Mouse (Mus musculus) kidney, embryonic 16.5 days (tissue): Measurements from ENCODE around the gene Ddit4. TPM values are rescaled to one million over a fixed set of nuclear protein-coding genes. Genes with fewer than 3 reads are reported as not detected.
"Not testable (repeated sequence)": the region's sequence is repeated elsewhere in the genome, so short reads cannot be mapped to it uniquely, and the experiment has no call there.

Experiments used
- ATAC-seq: fragments of 200-750 bp; cut with Nextera tagmentation; 2 replicates; pipeline ENCODE4 v1.8.0; 2017; ENCODE audit warnings: moderate TSS enrichment; ENCODE audit not compliant: low FRiP score, low TSS enrichment
- H3K27ac ChIP-seq: fragments of 300-500 bp; sonication (generic); 2 replicates; pipeline ENCODE4 v1.5.1; 2014; ENCODE audit warnings: low read length
- H3K27me3 ChIP-seq: fragments of 300-500 bp; sonication (generic); 2 replicates; pipeline ENCODE4 v1.6.1; 2014; ENCODE audit warnings: low read length, control low read depth, mixed read lengths; ENCODE audit not compliant: insufficient read depth
- H3K36me3 ChIP-seq: fragments of 300-500 bp; sonication (generic); 2 replicates; pipeline ENCODE4 v1.6.1; 2014; ENCODE audit warnings: low read length, control low read depth, mixed read lengths; ENCODE audit not compliant: insufficient read depth
- H3K4me1 ChIP-seq: fragments of 300-500 bp; sonication (generic); 2 replicates; pipeline ENCODE4 v1.6.1; 2014; ENCODE audit warnings: low read length, control low read depth, mixed read lengths; ENCODE audit not compliant: insufficient read depth
- H3K4me2 ChIP-seq: fragments of 300-500 bp; sonication (generic); replicated peaks from 2 replicates; pipeline ENCODE4 v1.6.1; 2014; ENCODE audit warnings: low read depth, low read length
- H3K4me3 ChIP-seq: fragments of 300-500 bp; sonication (generic); 2 replicates; pipeline ENCODE4 v1.5.1; 2014; ENCODE audit warnings: mild to moderate bottlenecking, low read length
- H3K9ac ChIP-seq: fragments of 300-500 bp; sonication (generic); replicated peaks from 2 replicates; pipeline ENCODE4 v1.6.1; 2014; ENCODE audit warnings: low read length
- H3K9me3 ChIP-seq: fragments of 300-500 bp; sonication (generic); 2 replicates; pipeline ENCODE4 v1.6.1; 2016; ENCODE audit warnings: low read length, control low read depth
- WGBS: fragments of 180-500 bp; shearing (Covaris S2); extraction: QIAGEN DNeasy Blood & Tissue Kit; methylation state at CpG from one replicate; pipeline ENCODE4 v1.1.7; 2014; 5-methylcytosine and 5-hydroxymethylcytosine counted together
- polyA plus RNA-seq: library from polyadenylated mRNA; unstranded; fragments of >200 nt; fragmentation: Nextera tagmentation; extraction: Ambion mirVana; gene quantifications from 2 replicates; pipeline ENCODE4 v1.2.1, GENCODE M21; 2015

Ddit4 gene
- polyA plus RNA-seq, result 30.6 and 31.9 TPM in 2 replicates

- ATAC-seq, result peak; percentile 97
These were observed at the start of gene Ddit4 for GRCm38 (mm10) chr10:59951211-59952151. Ddit4 (minus strand) TSS chr10:59951834.

DNA sequence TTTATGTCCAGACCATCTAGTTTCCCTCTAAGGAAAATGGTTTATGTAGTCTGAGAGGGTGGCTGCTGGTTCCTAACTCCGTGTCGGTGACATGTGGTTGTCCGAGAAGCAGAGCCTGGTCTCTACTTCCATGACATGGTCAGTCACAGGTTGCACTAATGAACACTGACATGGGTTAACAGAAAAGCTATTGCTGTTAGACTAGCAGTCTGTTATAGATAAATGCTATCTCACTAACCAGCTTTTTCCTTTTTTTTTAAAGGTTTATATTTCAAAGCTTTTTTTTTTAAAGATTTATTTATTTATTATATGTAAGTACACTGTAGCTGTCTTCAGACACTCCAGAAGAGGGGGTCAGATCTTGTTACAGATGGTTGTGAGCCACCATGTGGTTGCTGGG is 47.4 kb upstream of the Ddit4 start:
- no peaks in the 10 kb centered on the region for H3K9me3 ChIP-seq
- WGBS, result 87% methylated on average over 3 of the region's 3 CpGs
- no peak overlapping the region for H3K4me3 ChIP-seq
- peaks cover 19% of the 10 kb centered on the region for H3K36me3 ChIP-seq
- no peak overlapping the region for H3K9ac ChIP-seq
- H3K27ac ChIP-seq, result no peak overlapping the region
- no peak overlapping the region for H3K4me2 ChIP-seq
- no peak for ATAC-seq
- no peaks in the 10 kb centered on the region for H3K27me3 ChIP-seq
- H3K4me1 ChIP-seq, result peaks cover 21% of the 10 kb centered on the region

More at GRCm38 (mm10) chr10:59951211-59952151, at the start of gene Ddit4:
- Histone ChIP-seq H3K4me1 (peaks cover 42% of the 10 kb centered on the region), H3K27ac (peak within 1 kb of the TSS; percentile 89), H3K27me3 (no peaks in the 10 kb centered on the region), H3K4me2 (peak within 1 kb of the TSS; percentile 66), H3K4me3 (peak within 1 kb of the TSS; percentile 74), H3K9me3 (no peaks in the 10 kb centered on the region), H3K9ac (peak within 1 kb of the TSS; percentile 95), H3K36me3 (0 out of 2 replicates have a peak, but pooled peaks cover 3% of the 10 kb centered on the region)
- under 1% methylated on average over 76 of the region's 76 CpGs for whole genome bisulfite sequencing

DNA sequence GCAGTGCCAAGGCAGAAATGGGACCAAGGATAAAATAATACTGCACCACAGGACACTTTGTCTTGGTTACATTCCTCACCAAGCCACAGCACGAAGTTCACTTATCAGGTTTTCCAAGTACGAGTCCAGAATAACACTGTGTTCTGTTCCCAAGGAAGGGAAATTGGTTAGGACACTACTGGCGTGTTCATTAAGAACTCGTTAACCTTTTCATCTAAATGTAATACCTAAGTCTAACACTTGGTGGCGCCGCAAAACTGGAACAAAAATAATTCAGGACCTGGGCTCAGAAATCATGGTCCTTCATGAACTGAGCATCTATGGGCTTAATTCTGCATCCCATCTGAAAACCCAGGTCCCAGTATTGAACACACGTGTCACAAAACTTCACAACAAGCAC is 46.0 kb upstream of the Ddit4 start:
- H3K9me3 ChIP-seq, result no peaks in the 10 kb centered on the region
- H3K27me3 ChIP-seq, result no peaks in the 10 kb centered on the region
- ATAC-seq, result no peak
- H3K9ac ChIP-seq, result no peak overlapping the region
- peaks cover 19% of the 10 kb centered on the region for H3K4me1 ChIP-seq
- no peak overlapping the region for H3K4me3 ChIP-seq
- peaks cover 24% of the 10 kb centered on the region for H3K36me3 ChIP-seq
- H3K4me2 ChIP-seq, result no peak overlapping the region
- 24% methylated on average over 7 of the region's 7 CpGs for WGBS
- no peak overlapping the region for H3K27ac ChIP-seq

DNA sequence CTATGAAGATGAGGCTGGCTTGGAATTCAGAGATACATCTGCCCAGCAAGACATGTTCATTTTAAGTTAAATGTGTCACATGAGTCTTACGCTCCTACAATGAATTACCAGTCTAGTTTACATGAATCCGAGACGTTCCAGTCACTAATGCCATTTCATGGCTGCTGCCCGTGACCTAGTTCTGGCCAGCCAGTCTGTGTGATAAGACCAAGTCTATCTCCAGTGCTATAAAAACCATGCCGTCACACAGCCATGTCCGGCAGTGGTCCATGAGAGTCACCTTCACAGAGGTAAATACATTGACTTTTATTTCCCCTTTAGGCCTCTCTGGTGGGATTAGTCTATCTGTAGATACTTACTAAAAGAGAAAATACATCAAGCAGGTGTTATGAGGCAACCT is 44.3 kb upstream of the Ddit4 start:
- H3K27me3 ChIP-seq, result no peaks in the 10 kb centered on the region
- no peak for ATAC-seq
- H3K27ac ChIP-seq, result no peak overlapping the region
- H3K4me3 ChIP-seq, result no peak overlapping the region
- H3K4me2 ChIP-seq, result no peak overlapping the region
- WGBS, result 83% methylated on average over 6 of the region's 6 CpGs
- peaks cover 17% of the 10 kb centered on the region for H3K4me1 ChIP-seq
- H3K9ac ChIP-seq, result no peak overlapping the region
- peaks cover 26% of the 10 kb centered on the region for H3K36me3 ChIP-seq
- no peaks in the 10 kb centered on the region for H3K9me3 ChIP-seq

- H3K4me2 ChIP-seq, H3K27me3 ChIP-seq, H3K4me3 ChIP-seq, ATAC-seq, H3K9me3 ChIP-seq, H3K9ac ChIP-seq, H3K27ac ChIP-seq: not testable (repeated sequence)
- 90% methylated on average over 2 of the region's 3 CpGs for WGBS
- Histone ChIP-seq H3K4me1 (peaks cover 17% of the 10 kb centered on the region), H3K36me3 (peaks cover 46% of the 10 kb centered on the region)
These were observed 42.2 kb upstream of the Ddit4 start for GRCm38 (mm10) chr10:59993813-59994212.

- Histone ChIP-seq H3K27me3 (no peaks in the 10 kb centered on the region), H3K4me2 (no peak overlapping the region), H3K36me3 (peaks cover 63% of the 10 kb centered on the region), H3K4me3 (no peak overlapping the region), H3K9me3 (no peaks in the 10 kb centered on the region), H3K4me1 (peaks cover 17% of the 10 kb centered on the region), H3K27ac (peak overlapping the region; percentile 17; the same call in 1 of the 2 replicates), H3K9ac (no peak overlapping the region)
- WGBS, result 54% methylated on average over 8 of the region's 8 CpGs
- ATAC-seq, result peak; percentile 57; the same call in 1 of the 2 replicates
These were observed 40.4 kb upstream of the Ddit4 start for GRCm38 (mm10) chr10:59992024-59992423.

- peaks cover 17% of the 10 kb centered on the region for H3K4me1 ChIP-seq
- H3K4me3 ChIP-seq, result no peak overlapping the region
- no peak overlapping the region for H3K27ac ChIP-seq
- H3K9ac ChIP-seq, result no peak overlapping the region
- H3K4me2 ChIP-seq, result no peak overlapping the region
- peaks cover 64% of the 10 kb centered on the region for H3K36me3 ChIP-seq
- H3K9me3 ChIP-seq, result no peaks in the 10 kb centered on the region
- no peak for ATAC-seq
- WGBS, result 41% methylated on average over 9 of the region's 9 CpGs
- no peaks in the 10 kb centered on the region for H3K27me3 ChIP-seq
These were observed 39.7 kb upstream of the Ddit4 start for GRCm38 (mm10) chr10:59991262-59991880.

- no peak overlapping the region for H3K4me2 ChIP-seq
- no peak for ATAC-seq
- peaks cover 59% of the 10 kb centered on the region for H3K36me3 ChIP-seq
- H3K27me3 ChIP-seq, result no peaks in the 10 kb centered on the region
- peaks cover 17% of the 10 kb centered on the region for H3K4me1 ChIP-seq
- H3K9me3 ChIP-seq, result no peaks in the 10 kb centered on the region
- no peak overlapping the region for H3K27ac ChIP-seq
- no peak overlapping the region for H3K9ac ChIP-seq
- H3K4me3 ChIP-seq, result no peak overlapping the region
- 97% methylated on average over 9 of the region's 9 CpGs for WGBS
These were observed 38.8 kb upstream of the Ddit4 start for GRCm38 (mm10) chr10:59990393-59990792.

DNA sequence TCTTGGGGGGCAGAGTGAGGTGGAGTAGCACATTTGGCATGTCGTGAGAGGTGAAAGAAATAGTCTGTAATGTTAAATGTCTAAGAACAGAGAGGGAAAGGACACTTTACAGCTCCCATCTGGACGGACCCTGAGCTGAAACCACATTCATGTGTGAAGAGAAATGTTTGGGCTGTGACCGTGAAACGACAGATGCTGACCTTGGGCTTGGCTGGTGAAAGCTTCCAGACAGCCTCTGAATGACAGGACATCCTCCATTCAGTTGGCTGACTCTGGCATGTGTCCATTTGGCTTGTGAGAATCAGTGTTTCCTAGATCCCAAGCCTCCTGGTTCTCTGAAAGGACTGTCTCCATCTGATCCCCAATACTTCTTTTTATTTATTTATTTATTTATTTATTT is 36.4 kb upstream of the Ddit4 start:
- 81% methylated on average over 4 of the region's 4 CpGs for WGBS
- Histone ChIP-seq H3K4me3 (no peak overlapping the region), H3K27ac (no peak overlapping the region), H3K4me1 (peaks cover 13% of the 10 kb centered on the region), H3K27me3 (no peaks in the 10 kb centered on the region), H3K9ac (no peak overlapping the region), H3K9me3 (no peaks in the 10 kb centered on the region), H3K4me2 (no peak overlapping the region), H3K36me3 (peaks cover 48% of the 10 kb centered on the region)
- ATAC-seq, result no peak
